Comparison of ENCODE assay signal across 11 mouse cellular contexts in the genomic region with DNA sequence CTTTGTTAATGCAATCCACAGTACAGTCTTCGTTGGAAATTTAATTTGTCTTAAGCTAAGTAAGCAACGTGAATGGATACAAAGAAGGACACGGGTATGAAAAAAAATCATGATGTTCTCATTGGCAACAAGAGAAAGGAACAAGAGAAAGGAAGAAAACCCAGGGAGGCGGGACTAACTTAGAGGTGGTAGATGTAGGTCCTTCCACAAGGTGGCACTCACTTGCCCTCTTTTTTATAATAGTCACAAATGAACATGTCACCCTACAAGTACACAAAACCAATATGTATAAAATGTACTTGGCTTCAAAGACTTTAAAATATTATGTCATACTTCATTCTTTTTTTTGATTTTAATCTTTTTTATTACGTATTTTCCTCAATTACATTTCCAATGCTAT.
A peak's percentile ranks its signal among the peaks of the same experiment; 100 is the strongest.
DNase-seq lines count a peak whose midpoint lies in the region; ATAC-seq and TF ChIP-seq lines count a peak whose summit lies in the region.
"Had no signal": no experiment of that assay in that cellular context is flagged by ENCODE, and none has a peak within 500 bp of the region (broad histone marks: within the 10 kb centered on the region; RNA-seq: fewer than 3 reads in every experiment).

No protein-coding gene starts in this region.

- no peak for TF ChIP-seq EP300 in liver, postnatal 0 days (IDR thresholded peaks at IDR 0.05; ENCODE audit: low read depth)
- TF ChIP-seq EP300 in MEL (IDR thresholded peaks at IDR 0.05; ENCODE audit: low read depth in 1 of 2, low read length in 2 of 2): no peak

- 71% methylated on average over 5 of the region's 5 CpGs for WGBS in hindbrain, embryonic 11.5 days
- WGBS in hindbrain, embryonic 13.5 days: 67% methylated on average over 5 of the region's 5 CpGs
- WGBS in liver, postnatal 0 days (ENCODE audit: insufficient replicate concordance): 59% methylated on average over 5 of the region's 5 CpGs
- WGBS in liver, embryonic 11.5 days: 58% methylated on average over 5 of the region's 5 CpGs
- WGBS in midbrain, embryonic 14.5 days: 78% methylated on average over 5 of the region's 5 CpGs

- H3K36me3 ChIP-seq in hindbrain, embryonic 11.5 days (ENCODE audit: control insufficient read depth, insufficient read depth, low read length): no peaks in the 10 kb centered on the region
- no peaks in the 10 kb centered on the region for H3K36me3 ChIP-seq in hindbrain, embryonic 13.5 days
- H3K36me3 ChIP-seq in liver, postnatal 0 days (replicated peaks; ENCODE audit: insufficient read depth, low read length): no peaks in the 10 kb centered on the region
- no peaks in the 10 kb centered on the region for H3K36me3 ChIP-seq in liver, embryonic 11.5 days (ENCODE audit: control insufficient read depth, insufficient read depth, low read length)
- H3K36me3 ChIP-seq in MEL (ENCODE audit: control insufficient read depth in 1 of 2, insufficient read depth in 2 of 2, low read length in 2 of 2): no peaks in the 10 kb centered on the region
- H3K36me3 ChIP-seq in midbrain, embryonic 14.5 days (ENCODE audit: control insufficient read depth, insufficient read depth, low read length): no peaks in the 10 kb centered on the region
- H3K36me3 ChIP-seq: midbrain, embryonic 15.5 days had no signal

- TF ChIP-seq RAD21 in MEL (IDR thresholded peaks at IDR 0.05; ENCODE audit: low read depth, low read length): no peak; the same call in 1 of the 2 replicates

- TF ChIP-seq POLR2A in MEL (IDR thresholded peaks at IDR 0.05; ENCODE audit: control insufficient read depth in 1 of 2, insufficient read depth in 1 of 2, low read depth in 1 of 2, low read length in 2 of 2, poor library complexity in 1 of 2): no peak

- TF ChIP-seq CTCF in liver, postnatal 0 days (IDR thresholded peaks at IDR 0.05; ENCODE audit: low read depth): 0 out of 2 replicates have a peak, but pooled peaks have one; percentile 11
- TF ChIP-seq CTCF in MEL (IDR thresholded peaks at IDR 0.05 in 2 of 3, conservative IDR thresholded peaks at IDR 0.05 in 1 of 3; ENCODE audit: control insufficient read depth in 1 of 3, insufficient read depth in 1 of 3, low read depth in 2 of 3, low read length in 3 of 3, poor library complexity in 1 of 3, severe bottlenecking in 1 of 3): no peak; a peak in 1 of 6 replicates

- H3K27me3 ChIP-seq in hindbrain, embryonic 11.5 days (ENCODE audit: control insufficient read depth, insufficient read depth, low read length): no peaks in the 10 kb centered on the region
- no peaks in the 10 kb centered on the region for H3K27me3 ChIP-seq in hindbrain, embryonic 13.5 days
- no peaks in the 10 kb centered on the region for H3K27me3 ChIP-seq in liver, postnatal 0 days (ENCODE audit: insufficient read depth, low read length)
- no peaks in the 10 kb centered on the region for H3K27me3 ChIP-seq in liver, embryonic 11.5 days (replicated peaks; ENCODE audit: control insufficient read depth, insufficient read depth, low read length)
- H3K27me3 ChIP-seq in MEL (ENCODE audit: control insufficient read depth in 1 of 2, insufficient read depth in 2 of 2, low read length in 2 of 2): no peaks in the 10 kb centered on the region
- no peaks in the 10 kb centered on the region for H3K27me3 ChIP-seq in midbrain, embryonic 14.5 days (ENCODE audit: control insufficient read depth, insufficient read depth, low read length)
- H3K27me3 ChIP-seq: midbrain, embryonic 15.5 days had no signal

- DNase-seq in hindbrain, embryonic 11.5 days (ENCODE audit: low spot score): peak; percentile 5
- no peak for DNase-seq in liver, postnatal 0 days
- DNase-seq in liver, embryonic 11.5 days (ENCODE audit: low spot score): no peak
- peak; percentile 10 for DNase-seq in MEL (ENCODE audit: low read depth, low spot score)
- DNase-seq in adrenal gland, postnatal 14 days: peak; percentile 37
- no peak for DNase-seq in cerebellum, adult 9-10 months
- DNase-seq in midbrain, embryonic 14.5 days: no peak
- DNase-seq: gastrocnemius, postnatal 25 days had no signal

- no peak overlapping the region for H3K27ac ChIP-seq in hindbrain, embryonic 11.5 days (ENCODE audit: low read depth, low read length)
- no peak overlapping the region for H3K27ac ChIP-seq in hindbrain, embryonic 13.5 days
- no peak overlapping the region for H3K27ac ChIP-seq in liver, postnatal 0 days (ENCODE audit: low read depth)
- H3K27ac ChIP-seq in liver, embryonic 11.5 days (ENCODE audit: low read depth, low read length): no peak overlapping the region
- H3K27ac ChIP-seq in MEL (ENCODE audit: control insufficient read depth, low read depth, low read length): no peak overlapping the region
- no peak overlapping the region for H3K27ac ChIP-seq in midbrain, embryonic 14.5 days (replicated peaks; ENCODE audit: low read depth, low read length)
- H3K27ac ChIP-seq: midbrain, embryonic 15.5 days had no signal

- H3K4me2 ChIP-seq in hindbrain, embryonic 11.5 days (replicated peaks; ENCODE audit: low read depth, low read length): no peak overlapping the region
- no peak overlapping the region for H3K4me2 ChIP-seq in hindbrain, embryonic 13.5 days
- H3K4me2 ChIP-seq in liver, postnatal 0 days (ENCODE audit: low read depth, low read length): no peak overlapping the region
- no peak overlapping the region for H3K4me2 ChIP-seq in liver, embryonic 11.5 days
- no peak overlapping the region for H3K4me2 ChIP-seq in midbrain, embryonic 14.5 days (ENCODE audit: low read length)
- H3K4me2 ChIP-seq: midbrain, embryonic 15.5 days had no signal

- H3K4me3 ChIP-seq in hindbrain, embryonic 11.5 days (ENCODE audit: low read depth, low read length): no peak overlapping the region
- no peak overlapping the region for H3K4me3 ChIP-seq in hindbrain, embryonic 13.5 days
- no peak overlapping the region for H3K4me3 ChIP-seq in liver, postnatal 0 days (ENCODE audit: low read depth, low read length)
- H3K4me3 ChIP-seq in liver, embryonic 11.5 days (ENCODE audit: low read depth, low read length): no peak overlapping the region
- H3K4me3 ChIP-seq in MEL (ENCODE audit: control insufficient read depth in 1 of 2, insufficient read depth in 1 of 2, low read depth in 2 of 2, low read length in 2 of 2): no peak overlapping the region
- no peak overlapping the region for H3K4me3 ChIP-seq in midbrain, embryonic 14.5 days (replicated peaks; ENCODE audit: low read depth, low read length)
- H3K4me3 ChIP-seq: midbrain, embryonic 15.5 days had no signal

- no peak overlapping the region for H3K9ac ChIP-seq in hindbrain, embryonic 11.5 days (ENCODE audit: low read depth, low read length)
- H3K9ac ChIP-seq in hindbrain, embryonic 13.5 days: no peak overlapping the region
- H3K9ac ChIP-seq in liver, postnatal 0 days (replicated peaks): no peak overlapping the region
- no peak overlapping the region for H3K9ac ChIP-seq in liver, embryonic 11.5 days (ENCODE audit: low read depth, low read length)
- H3K9ac ChIP-seq in MEL (ENCODE audit: control insufficient read depth, low read depth, low read length, poor library complexity, severe bottlenecking): no peak overlapping the region
- no peak overlapping the region for H3K9ac ChIP-seq in midbrain, embryonic 14.5 days (replicated peaks; ENCODE audit: low read length)
- H3K9ac ChIP-seq: midbrain, embryonic 15.5 days had no signal

- H3K79me2 ChIP-seq in MEL (ENCODE audit: control insufficient read depth, insufficient read depth, low read length, poor library complexity): no peaks in the 10 kb centered on the region

- H3K4me1 ChIP-seq in hindbrain, embryonic 11.5 days (replicated peaks; ENCODE audit: control insufficient read depth, insufficient read depth, low read length): no peaks in the 10 kb centered on the region
- no peaks in the 10 kb centered on the region for H3K4me1 ChIP-seq in hindbrain, embryonic 13.5 days (replicated peaks)
- no peaks in the 10 kb centered on the region for H3K4me1 ChIP-seq in liver, postnatal 0 days (ENCODE audit: insufficient read depth)
- H3K4me1 ChIP-seq in liver, embryonic 11.5 days (replicated peaks; ENCODE audit: control insufficient read depth, insufficient read depth, low read length): no peaks in the 10 kb centered on the region
- no peaks in the 10 kb centered on the region for H3K4me1 ChIP-seq in MEL (ENCODE audit: control insufficient read depth in 1 of 2, insufficient read depth in 2 of 2, low read length in 2 of 2)
- H3K4me1 ChIP-seq in midbrain, embryonic 14.5 days (ENCODE audit: control insufficient read depth, insufficient read depth, low read length): no peaks in the 10 kb centered on the region

- no peak for ATAC-seq in hindbrain, embryonic 11.5 days (ENCODE audit: low FRiP score)
- no peak for ATAC-seq in hindbrain, embryonic 13.5 days (ENCODE audit: low FRiP score)
- ATAC-seq in liver, postnatal 0 days: no peak
- ATAC-seq in liver, embryonic 11.5 days (replicated peaks; ENCODE audit: low FRiP score): no peak
- ATAC-seq in midbrain, embryonic 14.5 days (ENCODE audit: low FRiP score, low TSS enrichment): no peak
- ATAC-seq: intestine, postnatal 0 days; midbrain, embryonic 15.5 days had no signal

- H3K9me3 ChIP-seq in hindbrain, embryonic 11.5 days (ENCODE audit: control insufficient read depth, low read length): no peaks in the 10 kb centered on the region
- no peaks in the 10 kb centered on the region for H3K9me3 ChIP-seq in hindbrain, embryonic 13.5 days
- H3K9me3 ChIP-seq in liver, postnatal 0 days (ENCODE audit: low read length): no peaks in the 10 kb centered on the region
- H3K9me3 ChIP-seq in liver, embryonic 11.5 days (ENCODE audit: control insufficient read depth, low read length): no peaks in the 10 kb centered on the region
- H3K9me3 ChIP-seq in MEL (replicated peaks; ENCODE audit: insufficient read depth, low read length): no peaks in the 10 kb centered on the region
- no peaks in the 10 kb centered on the region for H3K9me3 ChIP-seq in midbrain, embryonic 14.5 days (ENCODE audit: control insufficient read depth, low read length)
- H3K9me3 ChIP-seq: midbrain, embryonic 15.5 days had no signal

TF ChIP-seq in MEL, 35 proteins besides CTCF, POLR2A, EP300 and RAD21:
- TF ChIP-seq TBP (IDR thresholded peaks at IDR 0.05; ENCODE audit: low read depth, low read length): no peak
- TF ChIP-seq ETS1 (IDR thresholded peaks at IDR 0.05; ENCODE audit: low read depth, low read length): no peak
- TF ChIP-seq SMC3 (IDR thresholded peaks at IDR 0.05; ENCODE audit: low read depth, low read length): 0 out of 2 replicates have a peak, but pooled peaks have one; percentile 4

Comparison
In these comparisons a context has a peak if more than half of its experiments do, and no peak if none do; other contexts are left out.
1. DNase-seq: peak in hindbrain, embryonic 11.5 days (single experiment), MEL (single experiment) and adrenal gland, postnatal 14 days (single experiment); none in liver, postnatal 0 days (single experiment), liver, embryonic 11.5 days (single experiment), cerebellum, adult 9-10 months (single experiment) and midbrain, embryonic 14.5 days (single experiment).